Mouse (Mus musculus) fat pad, adult 2 months (tissue): ENCODE measurements around the gene 1700020D05Rik.
"Not testable (repeated sequence)": the region's sequence is repeated elsewhere in the genome, so short reads cannot be mapped to it uniquely, and the experiment has no call there.

Experiments
- DNase-seq: peaks from one replicate; pipeline ENCODE4 v3.0.0-alpha.2; 2011; ENCODE audit warnings: low read depth, low spot score; ENCODE audit errors: extremely low read depth

The 1700020D05Rik gene

GRCm38 (mm10) chr19:5495353-5496051 is 8.1 kb downstream of the 1700020D05Rik start:
- no peak for DNase-seq

- DNase-seq: no peak
These were observed 9.3 kb downstream of the 1700020D05Rik start for GRCm38 (mm10) chr19:5494314-5494713.

DNA sequence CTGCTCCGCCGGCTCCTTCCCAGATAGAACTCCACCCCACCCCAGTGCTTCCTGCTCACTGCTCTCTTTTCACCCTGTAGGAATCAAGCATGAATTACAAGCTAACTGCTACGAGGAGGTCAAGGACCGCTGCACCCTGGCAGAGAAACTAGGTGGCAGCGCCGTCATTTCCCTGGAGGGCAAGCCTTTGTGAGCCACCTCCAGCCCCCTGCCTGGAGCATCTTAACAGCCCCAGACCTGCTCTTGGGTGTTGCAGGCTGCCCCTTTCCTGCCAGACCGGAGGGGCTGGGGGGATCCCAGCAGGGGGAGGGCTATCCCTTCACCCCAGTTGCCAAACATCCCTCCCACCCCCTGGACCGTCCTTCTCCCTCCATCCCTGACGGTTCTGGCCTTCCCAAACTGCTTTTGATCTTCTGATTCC is 10.3 kb downstream of the 1700020D05Rik start:
- not testable (repeated sequence) for DNase-seq

GRCm38 (mm10) chr19:5492641-5493040 is 10.9 kb downstream of the 1700020D05Rik start:
- no peak for DNase-seq

DNA sequence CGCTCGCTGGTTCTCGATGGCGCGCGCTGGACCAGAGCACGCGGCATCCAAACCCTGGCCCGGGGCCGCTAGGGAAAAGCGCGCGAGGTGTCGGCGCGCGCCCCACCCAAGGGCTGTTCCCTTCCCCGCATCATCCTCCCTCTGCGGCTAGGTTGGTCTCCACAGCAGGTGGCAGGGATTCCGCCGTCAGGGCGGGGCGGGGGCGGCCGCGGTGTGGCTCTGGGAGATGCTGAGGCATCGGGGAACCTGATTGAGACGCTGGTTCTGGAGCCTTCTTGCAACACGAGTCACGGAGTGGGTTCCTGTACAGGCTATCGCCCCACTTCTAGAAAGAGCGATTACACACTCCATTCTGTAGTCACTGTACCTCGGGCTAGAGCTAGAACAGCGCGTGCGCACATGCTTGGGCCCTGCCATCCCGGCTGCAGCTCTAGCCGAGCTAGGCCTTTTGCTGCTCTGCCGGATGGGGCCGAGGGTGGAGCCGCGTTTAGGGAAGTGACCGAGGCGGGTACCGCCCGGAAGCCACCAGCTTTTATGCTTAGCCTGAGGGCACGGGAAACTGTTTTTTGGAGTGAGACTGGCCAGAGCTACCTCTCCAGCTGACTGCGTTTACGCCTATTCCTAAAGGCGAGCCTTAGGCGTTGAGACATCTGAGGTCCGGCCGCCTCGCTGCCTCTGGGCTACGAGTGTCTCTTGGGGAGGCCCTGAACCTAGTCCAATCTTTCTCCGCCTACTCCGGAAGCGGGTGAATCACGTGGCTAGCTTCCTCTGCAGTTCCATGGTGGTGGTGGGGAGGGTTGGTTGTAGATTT is 12.5 kb downstream of the 1700020D05Rik start:
- DNase-seq: no peak

- DNase-seq: peak; percentile 54
These were observed 13.2 kb downstream of the 1700020D05Rik start, which contains the start of gene Cfl1 for GRCm38 (mm10) chr19:5490313-5490897. Gene Cfl1, plus strand, starts transcription at chr19:5490455.

GRCm38 (mm10) chr19:5489721-5490120 is 13.9 kb downstream of the 1700020D05Rik start:
- not testable (repeated sequence) for DNase-seq

DNA sequence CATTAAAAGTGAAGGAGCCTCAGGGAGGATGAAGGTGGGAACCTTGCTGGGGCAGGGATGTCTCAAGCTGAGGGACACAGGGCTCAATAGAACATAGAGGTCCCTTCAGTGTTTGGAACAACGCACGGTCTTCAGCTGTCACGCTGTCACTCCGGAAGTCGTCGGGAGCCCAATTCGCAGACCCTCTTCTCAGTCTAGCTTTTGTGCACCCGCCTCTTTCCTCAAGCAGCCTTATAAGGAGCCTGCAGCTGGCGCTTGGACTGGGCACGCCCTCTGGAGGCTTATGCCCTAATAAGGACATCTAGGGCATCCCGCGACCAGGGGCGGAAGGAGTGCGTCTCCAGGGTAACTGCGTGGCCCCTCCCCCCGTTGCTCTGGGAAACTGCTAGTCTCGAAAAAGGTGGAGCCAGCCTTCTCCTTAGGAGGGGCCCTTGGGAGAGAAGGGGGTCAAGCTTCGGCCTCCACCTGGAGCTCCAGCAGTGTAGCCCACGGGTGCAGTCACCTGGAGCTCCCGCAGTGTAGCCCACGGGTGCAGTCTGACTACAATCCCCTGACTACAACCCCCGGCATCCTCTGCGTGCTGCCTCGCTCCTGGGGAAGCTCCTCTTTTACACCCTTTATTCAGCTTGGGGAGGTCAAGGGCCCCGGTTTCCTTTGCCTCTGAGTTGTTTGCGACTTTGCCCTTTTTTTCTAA is 14.6 kb downstream of the 1700020D05Rik start:
- peak; percentile 75 for DNase-seq

GRCm38 (mm10) chr19:5487768-5488550 is 15.6 kb downstream of the 1700020D05Rik start, which contains the start of gene Mus81:
Gene Mus81, minus strand, starts transcription at chr19:5488402.
- DNase-seq: peak; percentile 74

- DNase-seq: no peak
These were observed 16.8 kb downstream of the 1700020D05Rik start for GRCm38 (mm10) chr19:5486771-5487170.

- no peak for DNase-seq
These were observed 17.3 kb downstream of the 1700020D05Rik start for GRCm38 (mm10) chr19:5486286-5486685.

DNA sequence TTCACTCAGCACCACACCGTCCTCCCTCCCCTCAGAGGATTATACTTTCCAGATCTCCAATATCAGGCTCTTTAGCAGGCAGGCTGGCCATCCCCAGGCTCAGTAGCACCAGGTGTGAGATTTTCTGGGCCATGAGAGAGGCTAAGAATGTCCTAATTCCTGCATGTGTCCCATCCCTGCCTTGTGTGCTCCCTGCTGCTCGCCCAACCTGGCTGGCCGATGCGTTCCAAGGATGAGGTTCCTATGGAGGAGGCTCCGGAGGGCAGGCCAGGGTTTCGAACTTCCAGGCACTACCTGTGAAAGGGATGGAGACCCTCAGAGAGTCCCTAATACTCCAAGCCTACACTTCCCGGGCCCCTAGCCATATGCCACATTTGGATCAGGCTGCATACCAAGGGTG is 17.8 kb downstream of the 1700020D05Rik start:
- DNase-seq: no peak

- no peak for DNase-seq
These were observed 18.2 kb downstream of the 1700020D05Rik start for GRCm38 (mm10) chr19:5485371-5485770.

GRCm38 (mm10) chr19:5484496-5484895 is 19.1 kb downstream of the 1700020D05Rik start:
- no peak for DNase-seq

DNA sequence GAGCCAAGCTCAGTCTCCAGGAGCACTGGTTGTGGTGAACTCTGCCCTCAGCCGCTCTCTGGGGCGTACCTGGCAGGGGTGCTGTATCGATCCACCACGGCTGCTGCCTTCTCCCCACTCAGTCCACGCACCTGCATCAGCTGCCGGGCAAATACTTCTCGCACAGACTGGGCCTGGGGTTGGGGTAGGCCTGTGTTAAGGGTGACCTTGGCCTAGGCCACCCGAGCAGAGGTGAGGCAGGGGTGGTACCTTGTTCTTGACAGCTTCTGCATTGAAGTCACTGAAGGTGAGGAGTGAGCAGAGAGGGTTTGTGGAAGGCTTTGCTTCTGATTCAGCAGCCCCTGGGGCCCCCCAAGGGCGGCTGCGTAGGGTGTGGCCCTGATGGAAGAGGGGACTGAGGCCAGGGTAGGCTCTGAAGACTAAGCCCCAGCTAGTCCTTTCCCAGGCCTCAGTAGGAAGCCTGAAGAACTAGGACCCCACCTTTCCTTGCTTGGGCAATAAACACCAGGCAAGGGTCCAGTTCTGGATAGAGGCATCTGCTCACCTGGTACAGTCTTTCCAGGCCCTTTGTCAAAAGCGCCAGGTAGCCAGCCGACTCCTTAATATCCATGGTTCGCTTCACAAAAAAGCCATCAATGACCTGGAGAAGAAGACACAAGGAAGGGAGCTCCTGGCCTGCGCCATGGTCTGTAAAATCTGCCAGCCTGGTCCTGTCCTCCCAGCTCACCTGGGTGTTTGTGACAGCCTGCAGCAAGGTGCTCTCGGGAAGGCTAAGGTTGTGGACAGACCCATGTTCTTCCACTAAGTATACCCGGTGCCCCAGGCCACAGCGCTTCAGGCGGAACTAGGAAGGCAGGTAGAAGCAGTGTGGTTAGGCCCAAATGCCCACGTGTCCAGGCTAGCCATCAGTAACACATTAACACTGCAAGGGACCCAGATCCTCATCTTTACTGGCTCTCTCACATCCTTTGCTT is 19.9 kb downstream of the 1700020D05Rik start:
- DNase-seq: no peak

GRCm38 (mm10) chr19:5481398-5481797 is 22.2 kb downstream of the 1700020D05Rik start:
- no peak for DNase-seq

DNA sequence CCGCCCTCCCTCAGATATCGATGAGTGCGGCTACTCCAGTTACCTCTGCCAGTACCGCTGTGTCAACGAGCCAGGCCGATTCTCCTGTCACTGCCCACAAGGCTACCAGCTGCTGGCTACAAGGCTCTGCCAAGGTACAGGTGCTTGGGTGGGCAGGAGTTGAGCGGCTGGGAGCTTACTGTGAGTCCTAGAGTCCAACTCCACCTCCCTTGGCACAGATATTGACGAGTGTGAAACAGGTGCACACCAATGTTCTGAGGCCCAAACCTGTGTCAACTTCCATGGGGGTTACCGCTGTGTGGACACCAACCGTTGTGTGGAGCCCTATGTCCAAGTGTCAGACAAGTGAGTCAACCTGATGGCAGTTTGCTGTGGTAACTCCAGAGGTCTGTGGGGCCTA is 23.6 kb downstream of the 1700020D05Rik start:
- no peak for DNase-seq

- no peak for DNase-seq
These were observed 25.8 kb downstream of the 1700020D05Rik start for GRCm38 (mm10) chr19:5477668-5478300.
